Mouse (Mus musculus): ENCODE measurements around the gene Rgp1. TPM values are rescaled to one million over a fixed set of nuclear protein-coding genes. Genes with fewer than 3 reads are reported as not detected.

Rgp1 gene
- polyA plus RNA-seq, 1 experiment, result 42.4 TPM

- H3K4me1 ChIP-seq (ENCODE audit: control insufficient read depth, insufficient read depth, insufficient read length), result peaks cover 25% of the 10 kb centered on the region; the same call in 1 of the 2 replicates
- peaks cover 18% of the 10 kb centered on the region for H3K36me3 ChIP-seq (ENCODE audit: control insufficient read depth, insufficient read depth, low read length)
- WGBS, result under 1% methylated on average over 62 of the region's 62 CpGs
- TF ChIP-seq POLR2A (IDR thresholded peaks at IDR 0.05; ENCODE audit: low read depth, low read length) (peak; percentile 24), CTCF (IDR thresholded peaks at IDR 0.05; ENCODE audit: extremely low read depth, insufficient read depth, insufficient read length, insufficient replicate concordance) (no peak)
- H3K27me3 ChIP-seq (ENCODE audit: control insufficient read depth, insufficient read depth, low read length), result no peaks in the 10 kb centered on the region
- DNase-seq (ENCODE audit: low read depth in 1 of 2, low spot score in 2 of 2), result peak; percentile 91 to 92
- peak within 1 kb of the TSS; percentile 85 for H3K4me3 ChIP-seq (ENCODE audit: extremely low read depth, insufficient read depth, insufficient read length)
- H3K27ac ChIP-seq (ENCODE audit: insufficient read depth, low read length), result peak within 1 kb of the TSS; percentile 91
Observed at GRCm38 (mm10) chr4:43561997-43562768, 16.3 kb upstream of the Rgp1 start, which contains the start of the genes Creb3 and Tln1. TSS of gene Creb3 (plus strand) at chr4:43562332. TSS of gene Tln1 (minus strand) at chr4:43562691.

GRCm38 (mm10) chr4:43562769-43563600 is 15.5 kb upstream of the Rgp1 start:
- Histone ChIP-seq H3K36me3 (ENCODE audit: control insufficient read depth, insufficient read depth, low read length) (peaks cover 25% of the 10 kb centered on the region), H3K27me3 (ENCODE audit: control insufficient read depth, insufficient read depth, low read length) (no peaks in the 10 kb centered on the region), H3K4me1 (ENCODE audit: control insufficient read depth, insufficient read depth, insufficient read length) (peaks cover 19% of the 10 kb centered on the region; the same call in 1 of the 2 replicates), H3K27ac (ENCODE audit: insufficient read depth, low read length) (peak overlapping the region; percentile 79), H3K4me3 (ENCODE audit: extremely low read depth, insufficient read depth, insufficient read length) (peak overlapping the region; percentile 85)
- TF ChIP-seq POLR2A (IDR thresholded peaks at IDR 0.05; ENCODE audit: low read depth, low read length) (no peak), CTCF (IDR thresholded peaks at IDR 0.05; ENCODE audit: extremely low read depth, insufficient read depth, insufficient read length, insufficient replicate concordance) (no peak)
- DNase-seq (ENCODE audit: low read depth in 1 of 2, low spot score in 2 of 2), result no peak
- WGBS, result 3% methylated on average over 22 of the region's 22 CpGs

DNA sequence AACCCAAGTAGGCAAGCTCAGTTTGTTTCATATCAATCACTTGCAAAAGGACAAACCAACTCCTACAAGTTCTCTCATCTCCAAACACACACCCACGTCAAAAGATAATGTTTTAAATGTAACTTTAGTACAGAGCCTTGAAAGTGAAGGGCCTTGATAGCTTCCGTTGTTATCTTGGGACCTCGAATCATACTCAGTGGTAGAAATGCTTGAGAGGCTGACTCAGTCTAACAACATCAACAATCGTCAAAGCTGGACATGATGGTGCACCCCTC is 15.0 kb upstream of the Rgp1 start:
- Histone ChIP-seq H3K27ac (ENCODE audit: insufficient read depth, low read length) (no peak overlapping the region), H3K36me3 (ENCODE audit: control insufficient read depth, insufficient read depth, low read length) (peaks cover 30% of the 10 kb centered on the region), H3K27me3 (ENCODE audit: control insufficient read depth, insufficient read depth, low read length) (no peaks in the 10 kb centered on the region), H3K4me3 (ENCODE audit: extremely low read depth, insufficient read depth, insufficient read length) (no peak overlapping the region), H3K4me1 (ENCODE audit: control insufficient read depth, insufficient read depth, insufficient read length) (peaks cover 14% of the 10 kb centered on the region; the same call in 1 of the 2 replicates)
- no peak for TF ChIP-seq POLR2A (IDR thresholded peaks at IDR 0.05; ENCODE audit: low read depth, low read length)
- no peak for TF ChIP-seq CTCF (IDR thresholded peaks at IDR 0.05; ENCODE audit: extremely low read depth, insufficient read depth, insufficient read length, insufficient replicate concordance)
- 66% methylated on average over 4 of the region's 4 CpGs for WGBS
- no peak for DNase-seq (ENCODE audit: low read depth in 1 of 2, low spot score in 2 of 2)

DNA sequence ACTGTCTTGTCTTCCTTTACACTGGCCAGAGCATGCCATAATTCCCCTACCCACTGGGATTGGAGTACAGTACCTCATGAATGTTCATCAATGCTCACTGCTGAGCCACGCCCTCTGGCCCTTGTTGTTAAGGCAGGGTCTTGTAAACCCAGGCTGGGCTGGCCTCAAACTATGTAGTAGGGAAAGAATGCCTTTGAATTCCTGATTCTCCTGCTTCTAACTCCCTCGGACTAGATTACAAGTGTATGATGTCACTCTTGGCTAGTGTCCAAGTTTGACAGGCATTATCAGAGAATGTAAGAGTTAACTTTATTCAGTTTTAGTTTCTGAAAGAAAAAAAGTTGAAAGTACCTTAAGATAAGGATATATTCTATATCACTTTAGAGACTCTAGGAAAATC is 14.3 kb upstream of the Rgp1 start:
- H3K36me3 ChIP-seq (ENCODE audit: control insufficient read depth, insufficient read depth, low read length), result peaks cover 37% of the 10 kb centered on the region
- TF ChIP-seq CTCF (IDR thresholded peaks at IDR 0.05; ENCODE audit: extremely low read depth, insufficient read depth, insufficient read length, insufficient replicate concordance) (no peak), POLR2A (IDR thresholded peaks at IDR 0.05; ENCODE audit: low read depth, low read length) (no peak)
- no peaks in the 10 kb centered on the region for H3K27me3 ChIP-seq (ENCODE audit: control insufficient read depth, insufficient read depth, low read length)
- WGBS, result 79% methylated on average over 2 of the region's 2 CpGs
- H3K27ac ChIP-seq (ENCODE audit: insufficient read depth, low read length), result no peak overlapping the region
- H3K4me3 ChIP-seq (ENCODE audit: extremely low read depth, insufficient read depth, insufficient read length), result no peak overlapping the region
- H3K4me1 ChIP-seq (ENCODE audit: control insufficient read depth, insufficient read depth, insufficient read length), result peaks cover 11% of the 10 kb centered on the region; the same call in 1 of the 2 replicates
- DNase-seq (ENCODE audit: low read depth in 1 of 2, low spot score in 2 of 2), result no peak

GRCm38 (mm10) chr4:43567140-43567539 is 11.4 kb upstream of the Rgp1 start:
- 96% methylated on average over 9 of the region's 9 CpGs for WGBS
- TF ChIP-seq POLR2A (IDR thresholded peaks at IDR 0.05; ENCODE audit: low read depth, low read length) (no peak), CTCF (IDR thresholded peaks at IDR 0.05; ENCODE audit: extremely low read depth, insufficient read depth, insufficient read length, insufficient replicate concordance) (no peak)
- Histone ChIP-seq H3K27ac (ENCODE audit: insufficient read depth, low read length) (no peak overlapping the region), H3K4me3 (ENCODE audit: extremely low read depth, insufficient read depth, insufficient read length) (no peak overlapping the region), H3K4me1 (ENCODE audit: control insufficient read depth, insufficient read depth, insufficient read length) (0 out of 2 replicates have a peak, but pooled peaks cover 4% of the 10 kb centered on the region), H3K27me3 (ENCODE audit: control insufficient read depth, insufficient read depth, low read length) (no peaks in the 10 kb centered on the region), H3K36me3 (ENCODE audit: control insufficient read depth, insufficient read depth, low read length) (peaks cover 54% of the 10 kb centered on the region)
- DNase-seq (ENCODE audit: low read depth in 1 of 2, low spot score in 2 of 2), result no peak

DNA sequence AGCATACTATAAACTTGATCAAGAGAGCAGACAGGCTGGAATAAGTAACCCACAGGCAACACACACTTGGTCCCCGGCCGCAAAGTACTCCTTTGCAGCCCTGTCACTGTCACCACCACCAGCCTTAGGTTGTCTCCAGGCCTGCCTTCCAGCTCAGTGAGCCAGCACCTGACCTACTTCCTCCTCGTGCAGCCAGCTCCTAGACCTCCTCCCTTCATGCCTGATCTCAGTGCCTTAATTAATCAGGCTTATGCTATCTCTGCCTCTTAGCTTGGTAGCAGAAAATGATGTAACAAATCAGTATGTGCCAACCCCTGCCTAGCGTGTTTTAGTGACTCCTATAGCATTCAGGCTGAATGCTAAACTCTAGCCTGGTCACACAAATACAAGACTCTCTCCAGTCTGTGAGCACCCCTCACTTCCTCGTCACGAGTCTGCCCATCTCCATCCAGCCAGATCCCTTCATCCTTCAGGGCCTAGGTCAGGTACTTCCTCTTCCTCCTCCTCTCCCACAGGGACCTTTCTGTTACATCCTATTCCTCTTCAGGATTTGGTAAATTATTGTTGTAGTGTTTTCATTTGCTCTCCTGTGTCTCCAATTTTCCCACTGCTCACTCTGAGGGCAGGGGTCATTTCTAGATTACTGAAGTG is 7.0 kb upstream of the Rgp1 start:
- peaks cover 45% of the 10 kb centered on the region for H3K36me3 ChIP-seq (ENCODE audit: control insufficient read depth, insufficient read depth, low read length)

More for the DNA sequence above, 7.0 kb upstream of the Rgp1 start:
- TF ChIP-seq POLR2A (IDR thresholded peaks at IDR 0.05; ENCODE audit: low read depth, low read length) (no peak), CTCF (IDR thresholded peaks at IDR 0.05; ENCODE audit: extremely low read depth, insufficient read depth, insufficient read length, insufficient replicate concordance) (no peak)
- Histone ChIP-seq H3K27me3 (ENCODE audit: control insufficient read depth, insufficient read depth, low read length) (no peaks in the 10 kb centered on the region), H3K4me3 (ENCODE audit: extremely low read depth, insufficient read depth, insufficient read length) (no peak overlapping the region), H3K27ac (ENCODE audit: insufficient read depth, low read length) (no peak overlapping the region), H3K4me1 (ENCODE audit: control insufficient read depth, insufficient read depth, insufficient read length) (0 out of 2 replicates have a peak, but pooled peaks cover under 1% of the 10 kb centered on the region)
- 65% methylated on average over 6 of the region's 6 CpGs for WGBS
- DNase-seq (ENCODE audit: low read depth in 1 of 2, low spot score in 2 of 2), result no peak

Measured in spleen, adult 2 months (tissue).